Mouse (Mus musculus) G1E (cell line): ENCODE results near the gene Acot2. TPM values are rescaled to one million over a fixed set of nuclear protein-coding genes. Genes with fewer than 3 reads are reported as not detected.

ENCODE experiments used
- ATAC-seq: 2 replicates; pipeline ENCODE4 v1.8.0; 2016; ENCODE audit warnings: mild to moderate bottlenecking; ENCODE audit not compliant: insufficient number of reproducible peaks, poor library complexity, low FRiP score, severe bottlenecking; ENCODE audit errors: extremely low read depth
- DNase-seq: peaks from one replicate; pipeline ENCODE4 v3.0.0; 2012; ENCODE audit warnings: low spot score
- H3K27me3 ChIP-seq: 2 replicates; pipeline ENCODE4 v1.6.1; 2012; ENCODE audit warnings: mild to moderate bottlenecking, low read length, inconsistent platforms; ENCODE audit not compliant: insufficient read depth
- H3K36me3 ChIP-seq: replicated peaks from 2 replicates; pipeline ENCODE3; 2012; ENCODE audit warnings: mild to moderate bottlenecking, inconsistent platforms
- H3K4me1 ChIP-seq: 2 replicates; pipeline ENCODE4 v1.6.1; 2012; ENCODE audit warnings: low read depth, low read length, inconsistent platforms, mixed read lengths; ENCODE audit not compliant: insufficient read depth
- H3K4me3 ChIP-seq: 2 replicates; pipeline ENCODE4 v1.5.1; 2012; ENCODE audit warnings: low read depth, mild to moderate bottlenecking, inconsistent platforms, low read length, moderate library complexity, mixed read lengths
- H3K9me3 ChIP-seq: replicated peaks from 2 replicates; pipeline ENCODE4 v1.6.1; 2012; ENCODE audit warnings: inconsistent platforms
- CTCF ChIP-seq: IDR thresholded peaks from 2 replicates; pipeline ENCODE4 v1.5.1; 2012; ENCODE audit warnings: low read depth, low read length, inconsistent platforms, mixed read lengths
- GATA1 ChIP-seq: IDR thresholded peaks from 2 replicates; pipeline ENCODE4 v1.6.1; 2012; ENCODE audit warnings: borderline replicate concordance, low read length, inconsistent platforms, mixed read lengths
- GATA2 ChIP-seq: IDR thresholded peaks from 2 replicates; pipeline ENCODE4 v1.6.1; 2012; ENCODE audit warnings: low read depth, low read length, inconsistent platforms, borderline replicate concordance
- POLR2AphosphoS5 ChIP-seq: IDR thresholded peaks from 2 replicates; pipeline ENCODE4 v1.6.1; 2012; ENCODE audit warnings: low read depth, low read length, inconsistent platforms; ENCODE audit not compliant: insufficient replicate concordance
- TAL1 ChIP-seq: conservative IDR thresholded peaks from 2 replicates; pipeline ENCODE4 v1.6.1; 2012; ENCODE audit warnings: low read depth, low read length, inconsistent platforms, mixed read lengths
- polyA plus RNA-seq: library from polyadenylated mRNA; stranded (reverse); fragments of >175 nt; gene quantifications from 2 replicates; pipeline ENCODE4 v1.2.3, GENCODE M21; 2012
- total RNA-seq, 2 experiments: library from RNA; stranded (forward) in 1 of 2; stranded (reverse) in 1 of 2; fragments of 200-1000 nt in 1 of 2; fragments of >200 nt in 1 of 2; fragmentation: Nextera tagmentation in 1 of 2; gene quantifications; 2 replicates each; pipeline ENCODE4 v1.2.3; 2014 to 2017

Gene Acot2
- total and polyA plus RNA-seq, 3 experiments, result 0.02 to 0.22 TPM; not detected in 1

- H3K27me3 ChIP-seq, result peaks cover 20% of the 10 kb centered on the region
- no peak overlapping the region for H3K4me3 ChIP-seq
- TF ChIP-seq CTCF, result no peak
- no peak for TF ChIP-seq POLR2AphosphoS5
- no peak for TF ChIP-seq GATA2
- H3K36me3 ChIP-seq, result no peaks in the 10 kb centered on the region
- H3K9me3 ChIP-seq, result 0 out of 2 replicates have a peak, but pooled peaks cover 1% of the 10 kb centered on the region
- peaks cover 9% of the 10 kb centered on the region for H3K4me1 ChIP-seq
- DNase-seq (no peak), ATAC-seq (no peak)
Measured at GRCm38 (mm10) chr12:83965235-83965634, 22.4 kb upstream of the Acot2 start.

- DNase-seq (peak; percentile 45), ATAC-seq (no peak)
- H3K4me3 ChIP-seq, result no peak overlapping the region
- H3K9me3 ChIP-seq, result peaks cover 7% of the 10 kb centered on the region
- H3K27me3 ChIP-seq, result peaks cover 28% of the 10 kb centered on the region
- H3K36me3 ChIP-seq, result no peaks in the 10 kb centered on the region
- H3K4me1 ChIP-seq, result peaks cover 8% of the 10 kb centered on the region
- TF ChIP-seq GATA1 (no peak), CTCF (peak; percentile 6; the same call in 1 of the 2 replicates), GATA2 (no peak)
Measured at GRCm38 (mm10) chr12:83972117-83972516, 15.5 kb upstream of the Acot2 start.

GRCm38 (mm10) chr12:83978862-83979261 lies 8.8 kb upstream of the Acot2 start:
- 0 out of 2 replicates have a peak, but pooled peaks cover 3% of the 10 kb centered on the region for H3K4me1 ChIP-seq
- H3K9me3 ChIP-seq, result peaks cover 11% of the 10 kb centered on the region
- DNase-seq, result no peak
- no peaks in the 10 kb centered on the region for H3K36me3 ChIP-seq
- TF ChIP-seq GATA1, result no peak
- TF ChIP-seq GATA2, result no peak
- TF ChIP-seq POLR2AphosphoS5, result no peak
- no peak for TF ChIP-seq CTCF
- no peak for TF ChIP-seq TAL1
- peaks cover 62% of the 10 kb centered on the region for H3K27me3 ChIP-seq
- H3K4me3 ChIP-seq, result no peak overlapping the region
- ATAC-seq, result no peak

- TF ChIP-seq TAL1, result no peak
- no peak for TF ChIP-seq CTCF
- no peak for TF ChIP-seq POLR2AphosphoS5
- no peak for TF ChIP-seq GATA1
- no peak for TF ChIP-seq GATA2
- Histone ChIP-seq H3K27me3 (peaks cover 57% of the 10 kb centered on the region), H3K36me3 (no peaks in the 10 kb centered on the region), H3K9me3 (peaks cover 4% of the 10 kb centered on the region; the same call in 1 of the 2 replicates), H3K4me1 (peaks cover 6% of the 10 kb centered on the region; the same call in 1 of the 2 replicates), H3K4me3 (no peak overlapping the region)
- ATAC-seq (no peak), DNase-seq (no peak)
Measured at GRCm38 (mm10) chr12:83981615-83982014, 6.0 kb upstream of the Acot2 start.

- Histone ChIP-seq H3K4me3 (no peak within 1 kb of the TSS), H3K27me3 (peaks cover 42% of the 10 kb centered on the region), H3K36me3 (no peaks in the 10 kb centered on the region), H3K9me3 (peaks cover 10% of the 10 kb centered on the region), H3K4me1 (peaks cover 8% of the 10 kb centered on the region; the same call in 1 of the 2 replicates)
- no peak for ATAC-seq
- no peak for TF ChIP-seq CTCF
- TF ChIP-seq TAL1, result no peak
- TF ChIP-seq GATA1, result no peak
- no peak for TF ChIP-seq POLR2AphosphoS5
- no peak for TF ChIP-seq GATA2
- DNase-seq, result no peak
Measured at GRCm38 (mm10) chr12:83984752-83985151, 2.9 kb upstream of the Acot2 start, which contains the start of gene Heatr4. Heatr4 (minus strand) TSS chr12:83984852.

GRCm38 (mm10) chr12:83987242-83987582 lies 449 bp upstream of the Acot2 start:
- TF ChIP-seq GATA2 (no peak), POLR2AphosphoS5 (no peak), GATA1 (no peak), TAL1 (no peak), CTCF (no peak)
- Histone ChIP-seq H3K27me3 (peaks cover 47% of the 10 kb centered on the region), H3K36me3 (no peaks in the 10 kb centered on the region), H3K4me3 (no peak overlapping the region), H3K9me3 (peaks cover 10% of the 10 kb centered on the region), H3K4me1 (peaks cover 7% of the 10 kb centered on the region; the same call in 1 of the 2 replicates)
- DNase-seq (no peak), ATAC-seq (no peak)
